Mouse (Mus musculus) adrenal gland, postnatal 25 days (tissue): ENCODE data around the gene Pcsk5. TPM values are rescaled to one million over a fixed set of nuclear protein-coding genes. Genes with fewer than 3 reads are reported as not detected.

Experiments
- DNase-seq: peaks from one replicate; pipeline ENCODE4 v3.0.0; 2021; ENCODE audit warnings: mixed read lengths
- total RNA-seq: library from RNA; stranded (reverse); gene quantifications from 2 replicates; pipeline ENCODE4 v1.2.3, GENCODE M21; 2021

The Pcsk5 gene
- total RNA-seq, 1 experiment from 2014 or later, result 185 TPM

GRCm38 (mm10) chr19:17570936-17571335 lies 266.5 kb downstream of the Pcsk5 start:
- no peak for DNase-seq

- DNase-seq, result no peak
Measured at GRCm38 (mm10) chr19:17567264-17567663, 270.2 kb downstream of the Pcsk5 start.

DNA sequence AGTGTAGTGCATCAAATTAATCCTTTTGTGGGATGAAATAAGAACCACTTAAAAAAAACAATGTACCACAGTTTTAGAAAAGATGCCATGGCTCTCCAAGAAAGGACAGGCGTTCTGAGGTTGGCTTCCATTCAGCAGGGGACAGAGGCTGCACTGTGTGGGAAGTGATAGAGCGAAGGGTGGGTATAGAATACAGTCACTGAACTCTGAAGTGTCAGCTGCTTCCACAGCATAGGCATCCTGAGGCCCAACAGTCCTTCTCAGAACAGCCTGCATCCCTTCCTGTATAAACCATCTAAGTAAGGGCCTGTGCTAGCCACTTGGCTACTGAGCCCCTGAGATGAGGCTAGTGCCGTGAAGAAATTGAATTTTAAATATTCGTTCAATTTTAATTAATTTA lies 271.3 kb downstream of the Pcsk5 start:
- no peak for DNase-seq

DNA sequence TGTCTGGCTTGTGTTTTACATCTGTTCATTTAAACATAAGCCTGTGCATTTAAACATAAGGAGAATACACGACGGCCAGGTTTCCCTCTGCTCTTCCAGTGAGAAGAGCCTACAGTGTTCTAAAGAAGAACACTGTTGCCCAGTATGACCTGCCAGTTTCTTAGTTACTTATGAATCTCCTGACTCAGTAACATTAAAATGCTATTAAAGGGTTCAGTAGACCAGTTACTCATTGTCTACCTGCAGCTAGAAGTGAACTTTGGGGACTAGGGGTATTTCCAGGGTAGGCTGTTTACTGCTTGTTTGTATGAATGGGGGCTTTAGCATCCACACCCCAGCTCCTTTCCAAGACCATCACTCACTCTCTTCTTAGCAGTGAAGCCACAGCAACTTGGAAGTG lies 278.7 kb downstream of the Pcsk5 start:
- no peak for DNase-seq

- no peak for DNase-seq
Measured at GRCm38 (mm10) chr19:17555159-17555558, 282.3 kb downstream of the Pcsk5 start.

DNA sequence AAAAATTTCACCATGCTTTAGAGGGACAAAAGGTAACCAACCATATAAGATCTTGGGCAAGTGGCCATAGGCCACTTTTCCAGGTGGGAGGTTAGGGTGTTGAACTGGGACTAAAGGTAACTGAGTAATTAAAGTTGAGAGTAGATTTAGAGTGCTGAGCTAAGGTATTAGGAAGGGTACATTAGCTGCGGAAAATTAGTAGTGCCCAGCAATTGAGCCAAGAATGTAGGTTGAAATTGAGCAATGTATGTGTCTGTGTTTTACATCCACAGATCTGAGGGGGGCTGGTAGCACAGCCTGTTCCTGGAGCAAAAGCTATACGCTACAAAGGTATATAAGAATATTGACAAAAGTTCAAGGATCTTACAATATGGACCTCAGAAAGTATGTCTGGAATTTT lies 282.9 kb downstream of the Pcsk5 start:
- no peak for DNase-seq

GRCm38 (mm10) chr19:17553396-17554100 lies 283.9 kb downstream of the Pcsk5 start:
- DNase-seq, result no peak

GRCm38 (mm10) chr19:17528746-17529532 lies 308.5 kb downstream of the Pcsk5 start:
- no peak for DNase-seq

- no peak for DNase-seq
Measured at GRCm38 (mm10) chr19:17525558-17525957, 311.9 kb downstream of the Pcsk5 start.

- no peak for DNase-seq
Measured at GRCm38 (mm10) chr19:17514456-17514855, 323.0 kb downstream of the Pcsk5 start.

- no peak for DNase-seq
Measured at GRCm38 (mm10) chr19:17511283-17511682, 326.1 kb downstream of the Pcsk5 start.

DNA sequence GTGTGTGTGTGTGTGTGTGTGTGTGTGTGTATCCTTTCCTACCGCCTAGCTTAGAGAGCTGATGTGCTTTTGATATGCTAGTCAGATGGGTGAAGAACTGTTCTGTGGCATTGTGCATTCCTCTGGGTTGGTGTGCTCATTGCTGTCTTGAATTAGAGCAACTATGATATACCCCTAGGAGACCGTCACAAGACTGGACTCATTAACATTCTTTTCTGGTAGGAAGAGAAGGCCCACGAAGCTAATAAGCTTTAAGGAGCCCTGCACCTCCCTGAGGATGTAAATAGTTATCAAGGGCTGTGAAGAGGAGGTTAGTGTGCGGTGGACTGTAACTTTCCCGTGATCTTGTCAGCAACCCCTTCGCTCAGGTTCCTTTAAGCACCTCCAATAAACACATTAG lies 333.2 kb downstream of the Pcsk5 start:
- no peak for DNase-seq

- no peak for DNase-seq
Measured at GRCm38 (mm10) chr19:17498586-17499235, 338.7 kb downstream of the Pcsk5 start.

DNA sequence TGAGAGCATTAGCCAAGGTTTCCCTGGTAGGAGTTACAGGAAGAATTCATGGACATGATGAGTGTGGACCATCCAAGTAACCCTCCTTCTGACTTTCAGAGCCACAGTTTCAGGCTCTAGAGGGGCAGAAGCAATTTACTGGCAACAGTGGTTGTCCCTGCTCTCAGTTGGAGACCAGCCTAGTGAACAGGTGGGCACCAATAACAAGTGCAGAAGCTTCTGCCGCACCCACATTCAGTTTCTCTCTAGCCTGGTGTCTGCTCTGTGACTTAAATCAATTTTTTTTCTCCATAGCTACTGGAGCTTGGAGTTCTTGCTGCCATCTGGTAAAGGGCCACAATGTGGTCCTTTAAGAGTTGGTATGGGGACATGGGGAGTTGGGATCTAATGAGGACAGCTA lies 341.3 kb downstream of the Pcsk5 start:
- DNase-seq, result no peak

- DNase-seq, result no peak
Measured at GRCm38 (mm10) chr19:17491822-17492544, 345.4 kb downstream of the Pcsk5 start.

- no peak for DNase-seq
Measured at GRCm38 (mm10) chr19:17491322-17491721, 346.1 kb downstream of the Pcsk5 start.

- DNase-seq, result no peak
Measured at GRCm38 (mm10) chr19:17489866-17490141, 347.6 kb downstream of the Pcsk5 start.

GRCm38 (mm10) chr19:17489041-17489865 lies 348.2 kb downstream of the Pcsk5 start:
- DNase-seq, result no peak

DNA sequence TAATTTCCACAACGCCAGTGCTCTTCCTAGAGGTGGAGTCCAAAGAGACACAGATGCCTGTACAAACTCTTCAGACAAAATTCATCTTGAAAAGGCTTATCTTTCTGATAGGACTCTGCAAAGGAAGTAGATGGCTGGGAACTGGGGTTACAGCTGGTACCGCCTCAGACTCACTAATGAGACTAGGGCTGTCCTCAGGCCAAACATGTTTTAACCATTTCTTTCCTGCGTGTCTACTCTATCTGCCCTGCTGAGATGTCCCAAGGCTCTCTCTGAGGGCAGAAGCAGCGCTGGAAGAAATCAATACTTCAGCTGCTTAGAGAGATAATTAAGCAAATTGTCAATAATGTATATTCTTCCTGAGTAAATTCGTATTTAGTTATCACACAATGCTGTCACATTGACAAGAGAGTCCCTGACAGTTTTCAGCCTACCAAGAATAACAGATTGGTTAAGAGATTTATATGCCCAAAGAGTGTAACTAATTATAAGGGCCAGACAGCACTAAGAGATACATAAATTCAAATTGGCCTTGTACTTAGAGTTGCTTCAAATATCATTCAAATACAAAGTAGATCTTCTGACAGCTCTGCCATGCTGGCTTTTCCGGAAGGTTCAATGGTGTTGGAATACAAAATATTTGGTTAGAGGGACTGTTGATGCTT lies 355.2 kb downstream of the Pcsk5 start:
- no peak for DNase-seq

- DNase-seq, result no peak
Measured at GRCm38 (mm10) chr19:17479471-17479870, 358.0 kb downstream of the Pcsk5 start.

DNA sequence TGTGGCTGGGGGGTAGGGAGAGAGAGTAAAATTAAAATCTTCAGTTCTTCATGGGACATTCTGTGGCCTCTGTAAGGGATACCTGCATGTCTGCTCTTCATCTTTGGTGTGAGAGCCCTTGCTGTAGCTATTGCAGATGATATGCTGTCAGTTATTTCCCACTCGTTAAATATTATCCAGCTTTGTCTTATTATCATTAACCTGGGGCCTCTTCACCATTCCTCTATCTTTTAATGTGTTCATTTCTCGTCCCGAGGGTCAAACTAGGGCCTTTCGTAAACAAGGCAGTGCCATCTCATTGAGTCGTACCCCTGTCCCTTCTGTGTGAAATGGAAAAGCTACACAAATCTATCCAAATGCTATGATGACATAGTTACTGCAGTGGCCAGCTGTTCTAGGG lies 361.4 kb downstream of the Pcsk5 start:
- no peak for DNase-seq
